Mouse (Mus musculus) lung, embryonic 14.5 days (tissue): ENCODE measurements at regions not wholly inside any gene's neighbourhood (a gene's known extent, or its start where the extent isn't known, plus 50 kb on each side); places are given as distances from the start of the nearest gene placed in this dataset.

Source experiments
- ATAC-seq: fragments of 200-750 bp; cut with Nextera tagmentation; 2 replicates; pipeline ENCODE4 v1.8.0; 2017; ENCODE audit warnings: mild to moderate bottlenecking, moderate TSS enrichment, moderate library complexity; ENCODE audit not compliant: insufficient read depth
- DNase-seq: peaks from one replicate; pipeline ENCODE4 v3.0.0-alpha.2; 2015
- H3K27ac ChIP-seq: fragments of 300-500 bp; sonication (generic); 2 replicates; pipeline ENCODE4 v1.5.1; 2014; ENCODE audit warnings: low read depth, mild to moderate bottlenecking, moderate library complexity
- H3K27me3 ChIP-seq: fragments of 300-500 bp; sonication (generic); 2 replicates; pipeline ENCODE4 v1.6.1; 2014; ENCODE audit warnings: low read length, control low read depth; ENCODE audit not compliant: insufficient read depth
- H3K36me3 ChIP-seq: fragments of 300-500 bp; sonication (generic); 2 replicates; pipeline ENCODE4 v1.6.1; 2014; ENCODE audit warnings: control low read depth; ENCODE audit not compliant: insufficient read depth
- H3K4me1 ChIP-seq: fragments of 300-500 bp; sonication (generic); 2 replicates; pipeline ENCODE4 v1.6.1; 2014; ENCODE audit warnings: antibody characterized with exemption, control low read depth; ENCODE audit not compliant: insufficient read depth
- H3K4me2 ChIP-seq: fragments of 300-500 bp; sonication (generic); 2 replicates; pipeline ENCODE4 v1.6.1; 2014; ENCODE audit warnings: mild to moderate bottlenecking
- H3K4me3 ChIP-seq: fragments of 300-500 bp; sonication (generic); 2 replicates; pipeline ENCODE4 v1.5.1; 2014; ENCODE audit warnings: low read depth, low read length
- H3K9ac ChIP-seq: fragments of 300-500 bp; sonication (generic); 2 replicates; pipeline ENCODE4 v1.6.1; 2014
- H3K9me3 ChIP-seq: fragments of 300-500 bp; sonication (generic); 2 replicates; pipeline ENCODE4 v1.6.1; 2016; ENCODE audit warnings: low read depth, low read length, control low read depth
- CTCF ChIP-seq: IDR thresholded peaks from 2 replicates; pipeline ENCODE4 v1.5.1; 2016; ENCODE audit warnings: antibody characterized with exemption, low read depth
- WGBS: fragments of 180-500 bp; shearing (Covaris S2); extraction: QIAGEN DNeasy Blood & Tissue Kit; methylation state at CpG from one replicate; pipeline ENCODE4 v1.1.7; 2014; 5-methylcytosine and 5-hydroxymethylcytosine counted together

- ATAC-seq (no peak), DNase-seq (no peak)
- TF ChIP-seq CTCF = no peak
- no peaks in the 10 kb centered on the region for H3K9me3 ChIP-seq
- H3K9ac ChIP-seq = no peak overlapping the region
- H3K4me2 ChIP-seq = no peak overlapping the region
- 81% methylated on average over 1 of the region's 1 CpGs for WGBS
- no peak overlapping the region for H3K4me3 ChIP-seq
- H3K36me3 ChIP-seq = no peaks in the 10 kb centered on the region
- H3K27ac ChIP-seq = no peak overlapping the region
- H3K4me1 ChIP-seq = 0 out of 2 replicates have a peak, but pooled peaks cover 9% of the 10 kb centered on the region
- H3K27me3 ChIP-seq = no peaks in the 10 kb centered on the region
These were observed 483.0 kb downstream of the Slc4a3 start for GRCm38 (mm10) chr1:76029059-76029458.

GRCm38 (mm10) chr1:76031171-76031922, 485.3 kb downstream of the Slc4a3 start:
- H3K36me3 ChIP-seq = no peaks in the 10 kb centered on the region
- no peak for ATAC-seq
- DNase-seq = peak; percentile 55

DNA sequence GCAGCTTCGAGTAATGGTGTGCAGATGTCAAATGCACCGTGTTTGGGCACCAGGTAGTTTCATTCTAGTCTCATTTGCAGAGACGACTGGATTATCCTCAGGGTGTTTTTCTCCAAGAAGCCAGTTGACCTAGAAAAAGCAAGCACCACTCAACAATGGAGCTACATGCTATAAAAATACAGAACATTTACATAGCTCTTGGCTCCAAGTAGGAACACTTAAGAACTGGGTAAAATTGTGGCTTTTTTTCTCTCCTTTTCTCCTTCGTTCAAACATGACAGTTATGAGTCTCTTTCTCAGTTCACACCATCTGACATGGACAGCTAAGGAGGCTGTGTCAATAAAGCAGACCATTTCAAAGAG, 485.8 kb downstream of the Slc4a3 start:
- ATAC-seq (no peak), DNase-seq (no peak)
- H3K9me3 ChIP-seq = no peaks in the 10 kb centered on the region
- no peaks in the 10 kb centered on the region for H3K36me3 ChIP-seq
- H3K27me3 ChIP-seq = no peaks in the 10 kb centered on the region
- 13% methylated on average over 4 of the region's 4 CpGs for WGBS
- no peak overlapping the region for H3K9ac ChIP-seq
- no peak for TF ChIP-seq CTCF
- no peak overlapping the region for H3K4me3 ChIP-seq
- no peak overlapping the region for H3K4me2 ChIP-seq
- 0 out of 2 replicates have a peak, but pooled peaks cover 9% of the 10 kb centered on the region for H3K4me1 ChIP-seq
- peak overlapping the region; percentile 45; the same call in 1 of the 2 replicates for H3K27ac ChIP-seq

More at GRCm38 (mm10) chr1:76031171-76031922, 485.3 kb downstream of the Slc4a3 start:
- H3K27ac ChIP-seq = peak overlapping the region; percentile 45; the same call in 1 of the 2 replicates
- TF ChIP-seq CTCF = no peak
- no peak overlapping the region for H3K4me3 ChIP-seq
- no peaks in the 10 kb centered on the region for H3K27me3 ChIP-seq
- H3K9ac ChIP-seq = no peak overlapping the region
- H3K4me2 ChIP-seq = no peak overlapping the region
- 25% methylated on average over 11 of the region's 11 CpGs for WGBS
- no peaks in the 10 kb centered on the region for H3K9me3 ChIP-seq
- 0 out of 2 replicates have a peak, but pooled peaks cover 9% of the 10 kb centered on the region for H3K4me1 ChIP-seq

DNA sequence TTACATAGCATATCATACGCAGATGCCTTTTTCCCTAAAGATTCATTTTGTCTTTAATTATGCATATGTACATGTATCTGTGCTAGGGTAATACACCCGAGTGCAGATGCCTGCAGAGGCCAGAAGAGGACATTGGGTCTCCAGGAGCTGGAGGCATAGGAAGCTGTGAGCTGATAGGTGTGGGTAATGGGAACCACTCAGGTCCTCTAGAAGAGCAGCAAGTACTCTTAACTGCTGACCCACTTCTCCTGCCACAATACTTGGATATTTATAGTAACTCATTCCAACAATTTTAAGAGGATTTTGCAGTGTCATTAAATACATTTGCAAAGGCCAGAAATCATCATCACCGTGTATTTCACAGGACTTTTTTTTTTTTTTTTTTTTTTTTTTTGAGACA, 486.6 kb downstream of the Slc4a3 start:
- H3K4me1 ChIP-seq = 0 out of 2 replicates have a peak, but pooled peaks cover 9% of the 10 kb centered on the region
- no peaks in the 10 kb centered on the region for H3K36me3 ChIP-seq
- no peak overlapping the region for H3K9ac ChIP-seq
- DNase-seq = no peak
- no peak overlapping the region for H3K4me2 ChIP-seq
- H3K9me3 ChIP-seq = no peaks in the 10 kb centered on the region
- TF ChIP-seq CTCF = no peak
- no peaks in the 10 kb centered on the region for H3K27me3 ChIP-seq
- 80% methylated on average over 3 of the region's 3 CpGs for WGBS
- no peak overlapping the region for H3K27ac ChIP-seq
- ATAC-seq = no peak
- no peak overlapping the region for H3K4me3 ChIP-seq

GRCm38 (mm10) chr1:76036316-76036715, 490.2 kb downstream of the Slc4a3 start:
- Histone ChIP-seq H3K27ac (no peak overlapping the region), H3K27me3 (no peaks in the 10 kb centered on the region), H3K4me2 (no peak overlapping the region), H3K4me1 (0 out of 2 replicates have a peak, but pooled peaks cover 8% of the 10 kb centered on the region), H3K4me3 (no peak overlapping the region), H3K9me3 (no peaks in the 10 kb centered on the region), H3K9ac (no peak overlapping the region), H3K36me3 (no peaks in the 10 kb centered on the region)
- DNase-seq (no peak), ATAC-seq (no peak)
- WGBS = 55% methylated on average over 3 of the region's 3 CpGs
- no peak for TF ChIP-seq CTCF

DNA sequence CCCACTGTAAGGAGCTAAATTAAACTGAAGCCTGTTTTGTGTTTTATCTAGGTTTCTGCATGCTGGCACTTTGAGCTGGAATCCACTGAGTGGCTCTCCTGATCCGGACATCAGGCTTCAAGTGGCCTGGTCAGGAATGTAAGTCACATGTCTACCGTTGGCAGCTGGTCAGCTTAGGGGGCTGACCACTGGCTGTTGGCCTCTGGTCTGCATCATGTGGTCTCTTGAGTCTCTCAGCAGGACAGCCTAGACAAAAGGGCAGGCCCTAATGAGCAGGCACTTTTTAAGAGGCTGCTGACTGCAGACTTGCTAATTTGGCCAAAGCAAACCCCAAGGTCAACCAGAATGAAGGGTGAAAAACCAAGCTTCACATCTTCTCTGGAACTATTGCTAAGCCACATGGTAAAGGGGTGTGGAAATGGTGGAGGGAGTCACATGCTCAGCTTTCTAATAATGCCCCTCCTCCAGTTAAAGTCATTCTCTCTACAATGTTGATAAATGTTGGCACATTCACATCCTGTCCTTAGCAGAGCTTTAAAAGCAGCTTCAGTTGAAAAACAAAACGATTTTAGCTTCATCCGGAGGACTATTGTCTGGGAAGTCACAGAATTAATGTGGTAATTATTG, 493.1 kb downstream of the Slc4a3 start:
- peak; percentile 19; the same call in 1 of the 2 replicates for TF ChIP-seq CTCF
- ATAC-seq (peak; percentile 58; the same call in 1 of the 2 replicates), DNase-seq (peak; percentile 65)
- 0 out of 2 replicates have a peak, but pooled peaks cover 3% of the 10 kb centered on the region for H3K4me1 ChIP-seq
- 50% methylated on average over 4 of the region's 4 CpGs for WGBS
- H3K4me2 ChIP-seq = no peak overlapping the region
- H3K27ac ChIP-seq = no peak overlapping the region
- no peaks in the 10 kb centered on the region for H3K27me3 ChIP-seq
- H3K9ac ChIP-seq = no peak overlapping the region
- no peaks in the 10 kb centered on the region for H3K36me3 ChIP-seq
- no peak overlapping the region for H3K4me3 ChIP-seq
- no peaks in the 10 kb centered on the region for H3K9me3 ChIP-seq

DNA sequence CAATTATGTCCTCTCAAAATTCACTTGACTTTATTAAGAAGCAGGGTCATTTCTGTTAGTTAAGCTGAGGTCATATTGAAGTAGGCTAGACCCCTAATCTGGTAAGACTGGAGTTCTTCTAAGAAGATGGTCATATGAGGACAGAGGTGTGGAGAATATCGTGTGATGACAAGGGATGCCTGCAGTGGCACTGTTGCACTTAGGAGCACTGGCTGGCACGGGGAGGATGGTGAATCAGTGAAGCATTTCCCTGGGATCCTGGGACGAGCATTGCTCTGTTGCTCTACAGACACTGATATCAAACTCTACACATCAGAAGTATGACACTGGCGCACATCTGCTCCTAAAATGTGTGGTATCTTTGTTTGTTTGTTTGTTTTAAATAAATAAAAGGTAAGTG, 493.6 kb downstream of the Slc4a3 start:
- DNase-seq = no peak
- Histone ChIP-seq H3K36me3 (no peaks in the 10 kb centered on the region), H3K4me3 (no peak overlapping the region), H3K27me3 (no peaks in the 10 kb centered on the region), H3K9me3 (no peaks in the 10 kb centered on the region), H3K27ac (no peak overlapping the region), H3K4me1 (0 out of 2 replicates have a peak, but pooled peaks cover 3% of the 10 kb centered on the region), H3K9ac (no peak overlapping the region), H3K4me2 (no peak overlapping the region)
- no peak for TF ChIP-seq CTCF
- no peak for ATAC-seq
- WGBS = 81% methylated on average over 4 of the region's 4 CpGs
